Mouse (Mus musculus): ENCODE measurements around the gene Prepl.

DNA sequence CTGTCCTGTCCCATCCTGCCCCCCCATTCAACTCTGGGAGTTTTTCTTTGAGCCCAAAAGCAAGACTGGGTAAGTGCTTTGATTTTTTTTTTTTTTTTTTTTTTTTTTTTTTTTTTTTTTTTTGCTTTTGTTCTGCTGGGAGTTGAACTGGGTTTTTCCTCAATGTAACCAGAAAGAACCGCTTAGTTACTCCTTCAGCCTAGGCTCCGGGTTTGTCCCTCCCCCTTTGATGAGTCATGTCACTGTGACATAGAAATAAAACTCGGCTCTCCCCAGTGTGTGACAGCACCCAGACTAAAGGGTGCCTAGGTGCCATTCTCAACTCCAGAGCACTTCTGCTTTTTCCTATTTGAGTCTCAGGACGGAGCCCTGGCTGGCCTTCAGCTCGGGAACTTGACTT lies 71.2 kb downstream of the Prepl start:
- TF ChIP-seq CTCF (IDR thresholded peaks at IDR 0.05; ENCODE audit: low read depth) (no peak), EP300 (IDR thresholded peaks at IDR 0.05; ENCODE audit: low read depth) (no peak)

All from liver, postnatal 0 days (tissue).